Mouse (Mus musculus): ENCODE results near the gene Nr1h2.

Nr1h2 gene

GRCm38 (mm10) chr7:44548497-44549087 lies 5.2 kb downstream of the Nr1h2 start, which contains the start of gene Pold1:
Pold1 (minus strand) TSS chr7:44548849.
- DNase-seq: peak; percentile 99

- DNase-seq: no peak
Measured at GRCm38 (mm10) chr7:44547725-44548124, 6.0 kb downstream of the Nr1h2 start.

GRCm38 (mm10) chr7:44547041-44547440 lies 6.7 kb downstream of the Nr1h2 start:
- DNase-seq: peak; percentile 2

- DNase-seq: no peak
Measured at GRCm38 (mm10) chr7:44546274-44546673, 7.5 kb downstream of the Nr1h2 start.

GRCm38 (mm10) chr7:44543071-44543470 lies 10.7 kb downstream of the Nr1h2 start:
- no peak for DNase-seq

GRCm38 (mm10) chr7:44542555-44542954 lies 11.2 kb downstream of the Nr1h2 start:
- peak; percentile 2 for DNase-seq

- DNase-seq: no peak
Measured at GRCm38 (mm10) chr7:44538756-44539624, 14.8 kb downstream of the Nr1h2 start.

- DNase-seq: peak; percentile 72
Measured at GRCm38 (mm10) chr7:44537496-44537895, 16.3 kb downstream of the Nr1h2 start.

- no peak for DNase-seq
Measured at GRCm38 (mm10) chr7:44537009-44537408, 16.7 kb downstream of the Nr1h2 start.

- peak; percentile 79 for DNase-seq
Measured at GRCm38 (mm10) chr7:44536590-44536968, 17.2 kb downstream of the Nr1h2 start.

- DNase-seq: no peak
Measured at GRCm38 (mm10) chr7:44535657-44536589, 17.8 kb downstream of the Nr1h2 start.

GRCm38 (mm10) chr7:44534656-44535441 lies 18.9 kb downstream of the Nr1h2 start:
- DNase-seq: no peak

- DNase-seq: no peak
Measured at GRCm38 (mm10) chr7:44534242-44534641, 19.5 kb downstream of the Nr1h2 start.

GRCm38 (mm10) chr7:44533746-44534045 lies 20.1 kb downstream of the Nr1h2 start:
- DNase-seq: no peak

GRCm38 (mm10) chr7:44532918-44533745 lies 20.6 kb downstream of the Nr1h2 start:
- DNase-seq: no peak

GRCm38 (mm10) chr7:44531946-44532732 lies 21.6 kb downstream of the Nr1h2 start, which contains the start of gene Spib:
Spib (minus strand) TSS chr7:44532071.
- DNase-seq: no peak

GRCm38 (mm10) chr7:44531207-44531606 lies 22.5 kb downstream of the Nr1h2 start:
- no peak for DNase-seq

- DNase-seq: no peak
Measured at GRCm38 (mm10) chr7:44530507-44530906, 23.2 kb downstream of the Nr1h2 start.

- no peak for DNase-seq
Measured at GRCm38 (mm10) chr7:44529518-44529917, 24.2 kb downstream of the Nr1h2 start.

Data from cerebellum, adult 11 months (tissue).